Mouse (Mus musculus) forebrain, embryonic 16.5 days (tissue): ENCODE measurements around the gene Syk. TPM values are rescaled to one million over a fixed set of nuclear protein-coding genes. Genes with fewer than 3 reads are reported as not detected.

Experiments used
- ATAC-seq: fragments of 200-750 bp; cut with Nextera tagmentation; 2 replicates; pipeline ENCODE4 v1.8.0; 2017; ENCODE audit warnings: mild to moderate bottlenecking, moderate library complexity
- H3K27ac ChIP-seq: fragments of 300-500 bp; sonication (generic); 2 replicates; pipeline ENCODE4 v1.5.1; 2014; ENCODE audit warnings: low read length, control low read depth
- H3K27me3 ChIP-seq: fragments of 300-500 bp; sonication (generic); replicated peaks from 2 replicates; pipeline ENCODE4 v1.6.1; 2014; ENCODE audit warnings: low read length; ENCODE audit not compliant: control insufficient read depth, insufficient read depth
- H3K36me3 ChIP-seq: fragments of 300-500 bp; sonication (generic); 2 replicates; pipeline ENCODE4 v1.6.1; 2014; ENCODE audit not compliant: control insufficient read depth, insufficient read depth
- H3K4me1 ChIP-seq: fragments of 300-500 bp; sonication (generic); replicated peaks from 2 replicates; pipeline ENCODE4 v1.6.1; 2014; ENCODE audit warnings: low read length; ENCODE audit not compliant: control insufficient read depth, insufficient read depth
- H3K4me2 ChIP-seq: fragments of 300-500 bp; sonication (generic); 2 replicates; pipeline ENCODE4 v1.6.1; 2014; ENCODE audit warnings: mild to moderate bottlenecking, low read length, control low read depth
- H3K4me3 ChIP-seq: fragments of 300-500 bp; sonication (generic); replicated peaks from 2 replicates; pipeline ENCODE4 v1.5.1; 2014; ENCODE audit warnings: mild to moderate bottlenecking, low read length, control low read depth
- H3K9ac ChIP-seq: fragments of 300-500 bp; sonication (generic); replicated peaks from 2 replicates; pipeline ENCODE4 v1.6.1; 2014; ENCODE audit warnings: low read depth, low read length, control low read depth
- H3K9me3 ChIP-seq: fragments of 300-500 bp; sonication (generic); 2 replicates; pipeline ENCODE4 v1.6.1; 2016; ENCODE audit warnings: low read length; ENCODE audit not compliant: control insufficient read depth
- WGBS: fragments of 180-500 bp; shearing (Covaris S2); extraction: QIAGEN DNeasy Blood & Tissue Kit; methylation state at CpG from one replicate; pipeline ENCODE4 v1.1.7; 2014; 5-methylcytosine and 5-hydroxymethylcytosine counted together
- polyA plus RNA-seq: library from polyadenylated mRNA; unstranded; fragments of >200 nt; fragmentation: Nextera tagmentation; extraction: Ambion mirVana; gene quantifications from 2 replicates; pipeline ENCODE4 v1.2.1, GENCODE M21; 2015

The Syk gene
- polyA plus RNA-seq, 1 experiment from 2014 or later: 1.3 TPM

DNA sequence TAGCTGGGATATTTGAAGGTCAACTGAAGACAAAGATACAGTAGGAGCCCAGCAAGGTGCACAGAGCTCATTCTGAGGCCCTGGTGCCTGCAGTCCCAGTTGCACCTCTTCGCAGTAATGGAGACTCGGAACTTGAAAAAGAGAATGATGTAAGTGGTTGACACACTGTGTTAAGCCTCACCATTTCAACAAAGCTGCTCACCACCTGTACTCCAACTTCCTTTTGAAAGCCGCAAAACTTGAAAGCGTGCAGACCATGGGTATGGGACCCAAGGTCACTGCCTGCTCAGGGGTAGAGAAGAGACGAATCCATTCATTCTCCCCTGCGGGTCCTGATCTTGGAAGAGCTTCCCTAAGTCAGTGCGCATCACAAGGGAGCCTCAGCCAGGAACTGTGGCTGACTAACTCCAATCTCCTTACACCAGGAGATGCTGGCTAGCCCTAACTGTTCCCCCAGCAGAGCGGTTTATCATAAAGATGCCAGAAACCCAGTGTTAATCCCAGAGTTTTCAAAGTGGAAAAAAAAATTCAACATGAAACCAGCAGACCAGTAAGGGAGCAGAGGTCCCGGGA lies 16.7 kb upstream of the Syk start:
- Histone ChIP-seq H3K4me1 (peaks cover 24% of the 10 kb centered on the region), H3K27me3 (no peaks in the 10 kb centered on the region), H3K9me3 (no peaks in the 10 kb centered on the region), H3K36me3 (no peaks in the 10 kb centered on the region), H3K4me2 (no peak overlapping the region), H3K27ac (no peak overlapping the region), H3K4me3 (no peak overlapping the region), H3K9ac (no peak overlapping the region)
- no peak for ATAC-seq
- 94% methylated on average over 9 of the region's 9 CpGs for WGBS

DNA sequence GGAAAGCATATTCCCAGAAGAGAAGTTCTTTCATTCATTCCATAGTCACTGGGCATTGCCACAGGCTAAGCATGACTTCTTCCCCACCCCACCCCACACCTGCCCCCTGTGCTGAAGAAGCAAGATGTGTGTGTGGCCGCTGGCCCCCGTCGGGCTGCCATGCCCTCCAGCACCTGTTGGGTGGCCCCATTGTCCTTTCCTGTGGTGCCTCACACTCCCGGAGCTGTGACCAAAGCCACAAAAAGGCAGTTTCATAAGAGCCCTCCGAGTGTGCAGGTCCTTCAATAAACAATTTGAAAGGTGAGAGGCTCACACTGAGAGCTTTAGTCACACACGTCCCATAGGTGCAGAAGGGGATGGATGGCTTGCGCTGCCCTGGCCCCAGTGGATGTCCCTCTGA lies 16.2 kb upstream of the Syk start:
- no peaks in the 10 kb centered on the region for H3K9me3 ChIP-seq
- ATAC-seq: no peak
- no peak overlapping the region for H3K4me2 ChIP-seq
- peaks cover 20% of the 10 kb centered on the region for H3K4me1 ChIP-seq
- no peaks in the 10 kb centered on the region for H3K27me3 ChIP-seq
- 77% methylated on average over 7 of the region's 7 CpGs for WGBS
- H3K9ac ChIP-seq: no peak overlapping the region
- H3K36me3 ChIP-seq: no peaks in the 10 kb centered on the region
- no peak overlapping the region for H3K27ac ChIP-seq
- H3K4me3 ChIP-seq: no peak overlapping the region

DNA sequence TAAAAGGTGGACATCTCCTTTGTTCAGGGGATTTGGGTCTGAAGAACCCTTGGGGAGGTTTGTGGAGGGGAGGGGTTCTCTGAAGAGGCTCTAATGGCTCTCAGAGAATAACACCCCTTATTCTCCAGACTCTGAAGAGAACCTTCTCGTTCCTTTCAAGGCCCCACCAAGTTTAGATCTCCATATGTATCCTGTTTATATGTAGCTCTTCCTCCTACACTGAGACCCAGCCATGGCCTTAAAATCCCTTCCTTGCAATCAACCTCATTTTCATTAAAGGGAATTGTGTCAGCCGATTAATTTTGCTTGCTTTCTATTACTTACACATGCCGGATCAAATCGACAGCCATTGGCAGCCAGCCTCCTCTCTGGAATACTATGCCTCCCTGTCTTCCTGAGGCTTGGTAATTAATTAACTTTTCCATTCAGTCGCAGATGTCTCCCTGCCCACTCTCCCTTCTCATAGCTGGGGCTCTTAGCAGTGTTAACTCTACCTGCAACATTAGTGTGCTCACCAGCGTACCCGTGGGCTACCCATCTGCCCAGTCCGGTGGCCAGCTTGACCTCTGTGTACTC lies 13.7 kb upstream of the Syk start:
- Histone ChIP-seq H3K27ac (no peak overlapping the region), H3K9ac (no peak overlapping the region), H3K4me1 (peaks cover 11% of the 10 kb centered on the region), H3K4me2 (no peak overlapping the region), H3K27me3 (no peaks in the 10 kb centered on the region), H3K9me3 (no peaks in the 10 kb centered on the region), H3K4me3 (no peak overlapping the region), H3K36me3 (no peaks in the 10 kb centered on the region)
- WGBS: 31% methylated on average over 8 of the region's 8 CpGs
- ATAC-seq: no peak

DNA sequence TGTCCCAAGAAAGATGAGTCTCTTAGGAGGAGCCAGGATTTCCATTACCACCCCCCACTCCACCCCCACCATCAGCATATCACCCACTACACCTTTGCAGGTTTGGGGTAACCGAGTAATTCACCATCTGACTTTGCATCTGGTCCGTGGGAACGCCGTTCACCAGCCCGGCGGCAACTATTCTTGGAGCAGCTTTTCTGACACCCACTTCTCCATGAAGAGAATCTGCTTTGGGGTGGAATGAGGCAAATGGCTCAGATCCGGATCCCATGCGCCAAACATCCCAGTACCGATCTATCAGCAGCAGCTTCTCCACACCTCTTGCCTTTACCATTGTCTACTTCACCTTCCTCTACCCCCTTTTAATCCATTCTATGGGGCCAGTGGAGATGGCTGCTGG lies 12.7 kb upstream of the Syk start:
- Histone ChIP-seq H3K36me3 (no peaks in the 10 kb centered on the region), H3K4me3 (no peak overlapping the region), H3K4me2 (no peak overlapping the region), H3K27ac (no peak overlapping the region), H3K4me1 (peaks cover 6% of the 10 kb centered on the region), H3K27me3 (no peaks in the 10 kb centered on the region), H3K9me3 (no peaks in the 10 kb centered on the region), H3K9ac (no peak overlapping the region)
- ATAC-seq: no peak
- 87% methylated on average over 9 of the region's 9 CpGs for WGBS

DNA sequence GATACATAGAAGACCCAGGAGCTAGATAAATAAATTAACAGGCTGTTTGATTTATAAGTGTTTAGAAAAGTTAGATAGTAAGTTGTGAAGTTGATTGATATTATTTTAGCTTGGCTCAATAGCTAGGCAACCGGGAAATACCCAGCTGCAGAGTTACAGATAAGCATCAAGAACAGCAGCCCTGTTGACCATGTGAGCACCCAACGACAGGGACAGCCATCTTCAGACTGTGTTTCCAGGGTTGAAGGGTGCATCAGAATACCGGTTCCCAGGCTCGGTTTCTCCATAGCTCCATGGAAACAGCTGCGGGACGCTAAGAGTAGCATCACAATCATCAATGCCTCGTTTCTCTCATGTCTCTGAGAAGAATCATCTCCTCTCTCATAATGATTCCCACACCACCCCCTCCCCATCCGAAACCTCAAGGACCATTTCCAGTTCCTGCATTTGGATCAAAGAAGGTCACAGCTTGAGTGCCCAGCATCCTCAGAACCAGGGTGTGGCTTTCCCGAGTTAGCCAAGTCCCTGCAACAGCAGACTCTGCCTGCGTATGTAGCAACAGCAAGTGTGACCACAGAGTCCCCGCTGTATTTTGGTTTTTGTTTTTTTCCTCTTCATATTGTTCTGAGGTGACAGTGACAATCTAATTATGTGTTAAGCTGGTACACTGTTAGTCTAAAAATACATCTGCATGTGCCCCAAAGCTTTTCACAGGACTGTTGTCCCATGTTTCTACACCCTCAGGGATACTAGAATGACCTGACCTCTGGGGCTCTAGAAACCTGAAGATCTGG lies 11.2 kb upstream of the Syk start:
- no peak overlapping the region for H3K4me2 ChIP-seq
- H3K4me1 ChIP-seq: peaks cover 5% of the 10 kb centered on the region; the same call in 1 of the 2 replicates
- no peaks in the 10 kb centered on the region for H3K36me3 ChIP-seq
- WGBS: 85% methylated on average over 11 of the region's 11 CpGs
- ATAC-seq: no peak
- no peaks in the 10 kb centered on the region for H3K9me3 ChIP-seq
- no peak overlapping the region for H3K27ac ChIP-seq
- 0 out of 2 replicates have a peak, but pooled peaks cover 2% of the 10 kb centered on the region for H3K27me3 ChIP-seq
- H3K9ac ChIP-seq: no peak overlapping the region
- no peak overlapping the region for H3K4me3 ChIP-seq

DNA sequence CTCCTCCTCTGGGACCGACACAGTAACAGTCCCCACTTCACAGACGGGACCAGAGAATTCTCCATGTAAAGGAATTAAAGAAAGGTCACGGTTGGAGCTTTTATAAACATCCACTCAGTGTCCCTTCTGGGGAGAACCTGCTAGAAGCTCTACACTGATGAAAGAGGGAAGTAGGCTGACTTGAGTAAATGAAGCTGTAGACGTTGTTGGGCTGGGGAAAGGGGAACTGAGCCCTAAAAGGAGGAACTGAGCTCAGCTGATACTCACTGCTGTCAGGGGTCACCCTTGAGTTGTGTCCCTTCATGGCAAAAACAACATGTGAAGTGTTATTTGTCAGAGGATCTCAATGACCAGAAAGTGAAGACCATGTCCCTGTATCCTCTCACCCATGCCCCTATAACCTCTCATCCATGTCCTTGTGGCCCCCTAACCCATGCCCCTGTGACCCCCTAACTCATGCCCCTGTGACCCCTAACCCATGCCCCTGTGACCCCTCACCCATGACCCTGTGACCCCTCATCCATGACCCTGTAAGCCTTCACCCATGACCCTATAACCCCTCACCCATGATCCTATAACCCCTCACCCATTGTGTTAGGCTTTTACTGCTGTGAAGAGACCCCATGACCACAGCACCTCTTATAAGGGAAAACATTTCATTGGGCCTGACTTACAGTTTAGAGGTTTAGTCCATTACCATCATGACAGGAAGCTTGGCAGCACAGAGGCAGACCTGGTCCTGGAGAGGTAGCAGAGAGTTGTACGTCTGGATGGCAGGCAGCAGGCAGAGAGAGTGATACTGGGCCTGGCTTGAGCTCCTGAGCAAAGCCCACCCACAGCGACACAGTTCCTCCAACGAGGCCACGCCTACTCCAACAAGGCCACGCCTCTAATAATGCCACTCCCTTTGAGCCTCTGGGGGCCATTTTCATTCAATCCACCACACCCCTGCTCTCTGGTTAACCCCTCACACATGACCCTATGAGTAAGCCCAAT lies 10.2 kb upstream of the Syk start:
- H3K4me1 ChIP-seq: peaks cover 5% of the 10 kb centered on the region; the same call in 1 of the 2 replicates
- H3K36me3 ChIP-seq: no peaks in the 10 kb centered on the region
- no peak overlapping the region for H3K4me2 ChIP-seq
- WGBS: 84% methylated on average over 9 of the region's 9 CpGs
- no peak overlapping the region for H3K27ac ChIP-seq
- no peak overlapping the region for H3K9ac ChIP-seq
- H3K4me3 ChIP-seq: no peak overlapping the region
- no peak for ATAC-seq
- H3K9me3 ChIP-seq: no peaks in the 10 kb centered on the region
- 0 out of 2 replicates have a peak, but pooled peaks cover 2% of the 10 kb centered on the region for H3K27me3 ChIP-seq

DNA sequence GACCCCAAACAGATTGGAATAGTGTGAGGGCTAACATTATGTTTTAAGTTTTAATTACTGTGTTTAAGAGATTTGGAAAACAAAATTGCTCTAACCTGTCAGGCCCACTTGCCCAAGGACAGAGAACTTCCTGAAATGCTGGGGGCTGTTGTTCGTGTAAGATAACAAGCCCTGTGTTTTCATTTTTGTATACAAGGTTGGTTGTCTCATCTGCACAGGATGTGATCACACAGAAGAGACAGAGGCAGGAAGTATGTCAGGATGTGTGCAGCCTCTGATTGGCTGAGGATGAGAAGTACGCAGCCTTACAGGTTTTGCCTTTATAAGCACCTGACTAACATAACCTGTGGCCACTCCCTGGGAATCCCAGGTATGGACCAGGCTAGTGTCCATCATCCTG lies 8.7 kb upstream of the Syk start:
- H3K27ac ChIP-seq: no peak overlapping the region
- no peak overlapping the region for H3K9ac ChIP-seq
- 0 out of 2 replicates have a peak, but pooled peaks cover 2% of the 10 kb centered on the region for H3K27me3 ChIP-seq
- H3K4me3 ChIP-seq: no peak overlapping the region
- no peaks in the 10 kb centered on the region for H3K36me3 ChIP-seq
- no peak overlapping the region for H3K4me2 ChIP-seq
- no peaks in the 10 kb centered on the region for H3K9me3 ChIP-seq
- no peak for ATAC-seq
- H3K4me1 ChIP-seq: peaks cover 3% of the 10 kb centered on the region; the same call in 1 of the 2 replicates
- WGBS: 86% methylated on average over 2 of the region's 2 CpGs

DNA sequence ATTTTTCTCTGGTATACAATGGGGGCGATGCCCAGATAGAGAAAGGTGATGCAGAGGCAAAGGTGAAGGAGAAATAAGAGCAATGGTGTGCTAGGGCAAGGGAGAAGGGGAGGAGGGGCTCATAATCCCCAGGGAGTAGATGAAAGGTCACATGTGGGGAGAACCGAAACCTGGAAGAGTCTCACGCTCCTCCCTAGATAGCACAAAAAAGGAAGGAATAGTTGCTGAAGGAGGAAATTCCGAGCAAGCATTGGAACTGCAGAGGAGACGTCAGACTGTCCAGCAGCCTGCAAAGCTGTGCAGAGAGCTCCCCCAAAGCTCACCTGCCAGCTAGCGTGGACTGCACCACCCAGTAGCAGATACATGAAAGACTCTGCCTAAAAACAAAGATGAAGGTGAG lies 7.5 kb upstream of the Syk start:
- Histone ChIP-seq H3K4me2 (no peak overlapping the region), H3K27me3 (0 out of 2 replicates have a peak, but pooled peaks cover 2% of the 10 kb centered on the region), H3K9me3 (no peaks in the 10 kb centered on the region), H3K9ac (no peak overlapping the region), H3K4me1 (no peaks in the 10 kb centered on the region), H3K4me3 (no peak overlapping the region), H3K36me3 (no peaks in the 10 kb centered on the region), H3K27ac (no peak overlapping the region)
- ATAC-seq: no peak
- 86% methylated on average over 6 of the region's 6 CpGs for WGBS
